Mouse (Mus musculus) left cerebral cortex, adult 8-10 months (tissue): ENCODE results near the gene Rnf41. TPM values are rescaled to one million over a fixed set of nuclear protein-coding genes. Genes with fewer than 3 reads are reported as not detected.
A peak's percentile ranks its signal among the peaks of the same experiment; 100 is the strongest.

ENCODE experiments used
- DNase-seq, 2 experiments: peaks; one replicate each; pipeline ENCODE4 v3.0.0; 2022; ENCODE audit warnings: low spot score in 2 of 2
- total RNA-seq, 4 experiments: library from RNA; stranded (reverse); gene quantifications; 2 replicates each; pipeline ENCODE4 v1.2.4; 2022

Gene Rnf41
- total RNA-seq, 4 experiments from 2014 or later, result 72.2 to 79.3 (median 73.4) TPM

GRCm38 (mm10) chr10:128429052-128429451, 17.6 kb downstream of the Rnf41 start:
- no peak for DNase-seq

GRCm38 (mm10) chr10:128429454-128429853, 18.0 kb downstream of the Rnf41 start:
- no peak for DNase-seq

GRCm38 (mm10) chr10:128433417-128433816, 22.0 kb downstream of the Rnf41 start:
- DNase-seq, result no peak

GRCm38 (mm10) chr10:128434681-128435080, 23.2 kb downstream of the Rnf41 start:
- DNase-seq, result no peak

- no peak for DNase-seq
Observed at GRCm38 (mm10) chr10:128435186-128435823, 23.8 kb downstream of the Rnf41 start.

GRCm38 (mm10) chr10:128435873-128436272, 24.4 kb downstream of the Rnf41 start:
- DNase-seq, result no peak

- no peak for DNase-seq
Observed at GRCm38 (mm10) chr10:128436376-128436775, 24.9 kb downstream of the Rnf41 start.

- DNase-seq, result no peak
Observed at GRCm38 (mm10) chr10:128438675-128439279, 27.3 kb downstream of the Rnf41 start.

- no peak for DNase-seq
Observed at GRCm38 (mm10) chr10:128440407-128440806, 28.9 kb downstream of the Rnf41 start.

GRCm38 (mm10) chr10:128441324-128442119, 30.1 kb downstream of the Rnf41 start:
- DNase-seq, result no peak

GRCm38 (mm10) chr10:128442718-128443117, 31.3 kb downstream of the Rnf41 start:
- DNase-seq, result no peak

- DNase-seq, result no peak
Observed at GRCm38 (mm10) chr10:128444354-128444753, 32.9 kb downstream of the Rnf41 start.

GRCm38 (mm10) chr10:128445407-128445806, 34.0 kb downstream of the Rnf41 start:
- DNase-seq, result no peak

- DNase-seq, result no peak
Observed at GRCm38 (mm10) chr10:128451014-128451413, 39.6 kb downstream of the Rnf41 start.

- no peak for DNase-seq
Observed at GRCm38 (mm10) chr10:128454471-128454870, 43.0 kb downstream of the Rnf41 start.

- no peak for DNase-seq
Observed at GRCm38 (mm10) chr10:128455280-128455679, 43.8 kb downstream of the Rnf41 start.

GRCm38 (mm10) chr10:128457676-128458075, 46.2 kb downstream of the Rnf41 start:
- DNase-seq, result no peak

- peak; percentile 61 to 99 for DNase-seq
Observed at GRCm38 (mm10) chr10:128458348-128458718, 46.9 kb downstream of the Rnf41 start.

GRCm38 (mm10) chr10:128458719-128459408, 47.4 kb downstream of the Rnf41 start, which contains the start of gene Smarcc2:
Gene Smarcc2 (plus strand): TSS chr10:128459248.
- peak; percentile 54 to 59 for DNase-seq

- peak; percentile 29 to 41 for DNase-seq
Observed at GRCm38 (mm10) chr10:128459409-128460269, 48.2 kb downstream of the Rnf41 start.

GRCm38 (mm10) chr10:128460270-128460630, 48.8 kb downstream of the Rnf41 start:
- DNase-seq, result no peak
